Mouse (Mus musculus) MN1 (cell line): ENCODE data around the gene Csad.
A peak's percentile ranks its signal among the peaks of the same experiment; 100 is the strongest.
"Not testable (repeated sequence)": the region's sequence is repeated elsewhere in the genome, so short reads cannot be mapped to it uniquely, and the experiment has no call there.

ENCODE experiments used
- DNase-seq: peaks from one replicate; pipeline ENCODE4 v3.0.0-alpha.2; 2016; ENCODE audit warnings: low spot score

Csad gene

GRCm38 (mm10) chr15:102235371-102236027 is 31.0 kb upstream of the Csad start:
- no peak for DNase-seq

DNA sequence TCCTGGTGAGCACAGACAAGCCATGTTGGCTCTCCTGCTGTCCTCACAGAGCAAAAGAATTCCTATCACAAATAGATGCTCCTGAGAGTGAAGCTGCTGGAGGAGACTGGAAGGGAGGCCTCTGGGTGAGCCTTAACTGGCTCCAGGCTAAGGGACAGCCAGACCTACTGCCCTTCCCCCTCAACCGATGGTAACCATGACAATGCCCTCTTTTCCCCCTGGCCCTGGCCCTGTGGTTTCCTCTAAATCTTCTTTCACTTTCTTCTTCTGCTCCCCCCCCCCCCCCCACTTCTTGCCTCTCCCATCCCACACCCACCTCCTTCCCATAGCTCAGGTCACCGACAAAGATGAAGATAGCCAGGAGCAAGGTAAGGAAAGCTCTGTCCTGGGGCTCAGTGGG is 29.4 kb upstream of the Csad start:
- DNase-seq = no peak

GRCm38 (mm10) chr15:102232764-102233163 is 28.2 kb upstream of the Csad start:
- no peak for DNase-seq

DNA sequence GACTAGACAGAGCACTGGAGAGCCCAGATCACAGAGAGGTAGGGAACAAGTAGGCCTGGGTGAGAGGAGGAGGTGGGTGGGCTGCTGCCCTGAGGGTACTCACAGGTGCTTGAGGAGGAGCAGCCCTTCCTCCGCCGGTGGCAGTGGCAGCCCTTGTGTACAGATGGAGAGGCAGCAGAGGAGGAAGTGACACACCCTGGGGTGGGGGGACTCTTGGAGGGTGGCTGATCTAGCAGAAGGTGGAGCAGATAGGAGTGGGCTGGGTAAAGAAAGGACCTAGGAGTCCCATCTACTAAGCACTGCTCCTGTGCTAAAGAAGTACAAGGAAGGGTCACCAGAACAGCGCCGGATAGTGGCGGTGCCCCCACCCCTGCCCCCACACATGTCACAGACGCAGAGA is 27.2 kb upstream of the Csad start, which contains the start of gene Itgb7:
Itgb7 (minus strand) TSS at position 197 of the 400 bp plus-strand sequence.
- DNase-seq = no peak

GRCm38 (mm10) chr15:102230408-102231321 is 26.1 kb upstream of the Csad start:
- DNase-seq = peak; percentile 60

- DNase-seq = not testable (repeated sequence)
These were observed 21.1 kb upstream of the Csad start for GRCm38 (mm10) chr15:102225619-102226018.

GRCm38 (mm10) chr15:102224992-102225617 is 20.6 kb upstream of the Csad start:
- peak; percentile 57 for DNase-seq

- peak; percentile 89 for DNase-seq
These were observed 19.9 kb upstream of the Csad start for GRCm38 (mm10) chr15:102224186-102224991.

DNA sequence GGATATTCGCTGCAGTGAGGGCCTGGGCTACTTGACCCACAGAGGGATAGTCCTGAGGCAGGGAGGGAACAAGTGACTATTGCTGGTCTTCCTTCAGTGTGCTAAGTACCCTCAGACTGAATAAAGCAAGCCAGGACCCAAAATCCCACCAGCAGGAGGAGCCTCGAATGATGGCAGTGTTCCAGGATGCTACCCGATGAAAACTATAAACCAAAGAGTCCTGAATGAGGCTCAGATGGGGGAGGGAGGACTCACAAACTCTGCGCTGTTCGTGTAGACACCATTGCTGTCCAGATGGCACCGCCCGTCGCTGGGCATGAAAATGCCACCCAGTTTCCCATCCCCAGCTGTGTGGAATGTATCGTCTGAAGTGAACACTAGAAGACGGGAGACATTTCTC is 17.9 kb upstream of the Csad start:
- no peak for DNase-seq

DNA sequence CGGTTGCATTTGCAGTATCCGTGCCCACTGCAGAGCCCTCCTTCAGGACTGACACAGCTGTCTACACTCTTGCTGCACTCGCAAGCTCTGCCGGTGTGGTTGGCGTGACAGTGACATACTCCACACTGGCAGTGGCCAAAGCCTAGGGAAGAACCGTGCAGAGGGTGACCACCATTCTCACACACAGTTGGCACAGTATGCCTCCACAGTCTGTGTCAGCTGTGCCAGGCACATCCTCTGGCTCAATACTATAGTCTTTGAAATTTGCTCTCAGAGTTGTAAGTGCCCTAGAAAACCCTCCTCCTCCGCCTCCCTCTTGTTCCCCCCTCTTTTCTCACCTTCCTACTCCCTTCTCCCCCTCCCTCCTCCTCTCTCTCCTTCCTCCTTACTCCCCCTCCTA is 12.8 kb upstream of the Csad start:
- DNase-seq = no peak

DNA sequence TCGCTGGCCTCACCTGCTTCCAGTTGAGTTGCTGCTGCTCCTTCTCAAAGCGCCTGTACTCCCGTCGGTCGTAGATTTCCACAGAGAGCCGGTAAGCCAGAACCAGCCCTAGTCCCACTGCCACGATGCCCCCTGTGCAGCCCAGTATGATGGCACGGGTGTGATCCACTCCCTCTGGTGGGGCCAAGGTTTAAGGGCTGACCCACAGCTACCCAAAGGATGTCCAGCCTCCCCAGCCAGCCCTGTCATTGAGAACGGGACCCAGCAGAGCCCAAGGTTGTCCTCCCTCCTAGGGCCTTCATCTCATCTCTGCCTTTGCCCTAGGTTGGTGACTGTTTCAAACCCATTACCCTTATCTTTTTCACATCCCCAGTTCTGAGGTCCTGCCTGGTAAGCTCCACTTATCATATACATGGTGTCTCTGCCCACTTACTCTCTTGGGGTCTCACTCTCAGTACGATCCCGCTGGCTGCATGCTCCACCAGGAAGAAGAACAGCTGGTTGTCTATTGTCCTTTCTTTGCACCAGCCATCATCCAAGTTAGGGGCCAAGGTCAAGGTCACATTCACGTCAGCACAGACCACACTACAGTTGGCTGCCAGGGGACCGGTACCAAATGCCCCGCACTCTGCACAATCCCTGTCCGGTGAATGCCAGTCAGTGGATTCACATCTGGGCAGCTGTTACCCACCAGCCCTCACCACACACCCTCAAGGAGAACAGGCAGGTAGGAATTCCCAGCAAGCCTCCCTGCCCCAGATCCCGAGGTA is 12.1 kb upstream of the Csad start:
- no peak for DNase-seq

- no peak for DNase-seq
These were observed 11.1 kb upstream of the Csad start for GRCm38 (mm10) chr15:102215624-102216023.

GRCm38 (mm10) chr15:102214132-102214531 is 9.6 kb upstream of the Csad start:
- no peak for DNase-seq

DNA sequence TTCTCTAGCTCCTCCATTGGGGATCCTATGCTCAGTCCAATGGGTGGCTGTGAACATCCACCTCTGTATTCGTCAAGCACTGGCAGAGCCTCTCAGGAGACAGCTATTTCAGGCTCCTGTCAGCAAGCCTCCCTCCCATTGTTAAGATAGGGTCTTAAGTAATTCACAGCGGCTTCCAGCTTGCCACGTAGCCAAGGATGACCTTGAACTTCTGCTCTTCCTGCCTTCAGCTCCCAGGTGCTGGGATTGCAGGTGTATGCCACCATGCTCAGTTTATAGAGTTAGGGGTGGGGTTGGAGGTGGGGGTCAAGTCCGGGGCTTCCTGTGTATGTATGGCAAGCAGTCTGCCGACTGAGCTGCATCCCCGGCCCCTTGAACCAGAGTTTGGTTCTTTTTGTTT is 7.4 kb upstream of the Csad start:
- DNase-seq = no peak

DNA sequence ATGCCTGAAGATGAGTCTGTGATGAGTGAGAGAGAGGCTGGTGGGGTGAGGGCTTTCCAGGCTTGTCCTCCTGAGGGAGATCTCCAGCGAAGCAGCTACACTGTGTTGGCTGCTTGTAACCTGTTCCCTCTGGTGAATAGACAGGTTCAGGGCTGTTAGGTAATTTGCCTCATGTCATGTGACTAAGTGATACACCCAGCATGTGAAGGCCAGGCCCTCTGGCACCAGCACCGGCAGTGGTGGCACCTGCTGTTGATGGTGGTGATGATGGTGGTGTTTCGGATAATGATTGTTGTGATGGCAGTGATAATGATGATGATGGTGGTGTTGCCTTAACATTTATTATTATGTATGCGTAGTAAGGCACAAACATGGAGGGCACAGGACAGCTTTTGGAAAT is 6.3 kb upstream of the Csad start:
- no peak for DNase-seq

DNA sequence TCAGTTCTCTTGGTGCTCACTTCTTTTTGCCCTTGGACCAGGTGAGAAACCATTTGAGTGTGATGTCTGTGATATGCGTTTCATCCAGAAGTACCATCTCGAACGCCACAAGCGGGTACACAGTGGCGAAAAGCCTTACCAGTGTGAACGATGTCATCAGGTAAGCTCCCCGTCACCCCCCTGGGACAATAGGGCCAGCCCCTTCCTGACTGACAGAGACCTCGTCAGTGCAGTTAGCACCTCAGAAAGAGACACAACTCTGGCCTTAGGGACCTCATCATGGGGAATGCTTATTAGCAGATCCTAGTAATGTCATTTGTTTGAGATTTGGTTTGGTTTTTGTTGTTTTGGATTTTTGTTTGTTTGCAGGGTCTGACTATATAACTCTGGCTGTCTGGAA is 4.6 kb upstream of the Csad start:
- DNase-seq = no peak

DNA sequence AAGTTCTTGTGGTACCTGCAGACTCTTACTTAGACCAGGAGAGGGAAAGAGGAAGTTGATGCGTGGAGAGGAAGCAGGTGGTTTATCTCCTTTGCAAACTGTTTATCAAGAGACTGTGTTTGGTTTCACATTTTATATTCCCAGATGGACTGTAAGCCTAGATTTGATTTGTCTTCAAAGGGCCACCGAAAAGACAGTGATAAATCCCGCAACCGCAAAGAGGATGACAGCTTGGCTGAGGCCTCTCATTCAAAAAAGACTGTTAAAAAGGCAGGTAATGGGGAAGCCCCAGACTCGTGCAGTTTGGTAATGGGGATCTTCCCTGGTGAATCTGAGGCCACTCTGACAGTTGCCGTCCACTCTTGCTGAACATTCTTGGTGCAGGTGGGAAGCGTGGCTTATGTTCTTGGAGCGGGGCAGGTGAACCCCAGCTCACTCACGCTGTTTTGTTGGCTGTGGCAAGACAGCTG is 3.6 kb upstream of the Csad start:
- no peak for DNase-seq

- DNase-seq = no peak
These were observed 2.8 kb upstream of the Csad start for GRCm38 (mm10) chr15:102207351-102207750.

GRCm38 (mm10) chr15:102205779-102206178 is 1.3 kb upstream of the Csad start:
- peak; percentile 81 for DNase-seq

- peak; percentile 93 for DNase-seq
These were observed 616 bp downstream of the Csad start for GRCm38 (mm10) chr15:102203835-102204381.
